Mouse (Mus musculus) gastrocnemius, postnatal 14 days (tissue): ENCODE data around the gene Myct1. TPM values are rescaled to one million over a fixed set of nuclear protein-coding genes. Genes with fewer than 3 reads are reported as not detected.

Source experiments
- DNase-seq: peaks from one replicate; pipeline ENCODE4 v3.0.0; 2021; ENCODE audit warnings: mixed read lengths
- intact Hi-C: fragments of 180-260 bp; cut with DNase I; formaldehyde crosslinking; loops from one replicate; pipeline ENCODE4 v1.15.1; 2025; ENCODE audit warnings: low total_unique reads
- total RNA-seq, 2 experiments: library from RNA; stranded (reverse); gene quantifications; 2 replicates each; pipeline ENCODE4 v1.2.3; 2021

Myct1 gene
- total RNA-seq, 2 experiments from 2014 or later, result 8.5 to 9.4 TPM

- DNase-seq, result no peak
- intact Hi-C loops, result loop anchor here (5.0 kb wide), 1 partner anchor 183 kb away; no protein-coding TSS in a partner anchor
Observed at GRCm38 (mm10) chr10:5604371-5604770, 10.8 kb downstream of the Myct1 start.

- intact Hi-C loops, result no loop called here
Observed at GRCm38 (mm10) chr10:5608874-5609273, 15.3 kb downstream of the Myct1 start.

GRCm38 (mm10) chr10:5615186-5616040 lies 21.8 kb downstream of the Myct1 start:
- DNase-seq, result no peak
- intact Hi-C loops, result no loop called here

More at GRCm38 (mm10) chr10:5608874-5609273, 15.3 kb downstream of the Myct1 start:
- no peak for DNase-seq

- intact Hi-C loops, result no loop called here
- no peak for DNase-seq
Observed at GRCm38 (mm10) chr10:5626268-5626667, 32.7 kb downstream of the Myct1 start.

DNA sequence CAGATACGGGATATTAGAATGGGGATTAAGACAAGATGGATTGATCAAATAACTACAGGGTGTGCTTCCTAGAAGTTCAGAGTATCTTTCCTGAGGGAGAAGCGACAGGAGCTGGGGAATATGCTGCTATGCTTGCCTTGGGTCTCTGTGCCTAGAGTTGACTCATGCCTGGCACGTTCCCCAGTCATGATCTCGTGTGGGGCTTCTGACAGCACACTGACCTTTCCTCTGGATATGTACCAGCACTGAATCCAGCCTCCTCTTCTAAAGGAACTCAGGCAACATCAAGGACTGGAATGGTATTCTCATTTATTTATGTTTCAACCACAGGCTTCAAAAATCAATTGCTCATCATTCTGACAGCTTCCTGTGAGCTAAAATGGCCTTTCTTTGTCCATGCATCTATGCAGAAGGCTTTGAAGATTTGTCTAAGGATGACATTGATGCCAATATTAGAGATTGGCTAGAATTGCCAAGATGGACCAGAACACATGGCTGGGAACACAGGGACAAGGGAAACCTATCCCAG lies 40.2 kb downstream of the Myct1 start:
- intact Hi-C loops, result no loop called here
- no peak for DNase-seq

GRCm38 (mm10) chr10:5634336-5634735 lies 40.8 kb downstream of the Myct1 start:
- no peak for DNase-seq

DNA sequence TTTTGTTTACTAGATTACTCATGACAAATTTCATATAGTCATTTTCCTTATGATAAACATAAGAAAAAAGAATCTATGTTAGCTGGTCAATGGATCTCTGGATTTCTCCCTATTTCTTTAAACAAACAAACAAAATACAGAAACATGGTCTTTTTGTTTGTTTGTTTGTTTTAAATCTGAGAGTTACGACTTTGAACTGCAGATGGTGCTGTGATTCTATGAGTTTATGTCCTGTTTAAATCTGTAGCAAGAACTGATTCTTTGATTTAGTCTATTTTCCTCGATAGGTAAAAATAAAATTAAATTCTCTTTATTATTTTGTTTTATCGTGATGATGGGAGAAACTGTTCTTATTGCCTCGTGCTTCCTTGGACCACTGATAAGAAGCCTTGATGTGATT lies 43.7 kb downstream of the Myct1 start:
- intact Hi-C loops, result no loop called here
- no peak for DNase-seq

More at GRCm38 (mm10) chr10:5634336-5634735, 40.8 kb downstream of the Myct1 start:
- intact Hi-C loops, result no loop called here

DNA sequence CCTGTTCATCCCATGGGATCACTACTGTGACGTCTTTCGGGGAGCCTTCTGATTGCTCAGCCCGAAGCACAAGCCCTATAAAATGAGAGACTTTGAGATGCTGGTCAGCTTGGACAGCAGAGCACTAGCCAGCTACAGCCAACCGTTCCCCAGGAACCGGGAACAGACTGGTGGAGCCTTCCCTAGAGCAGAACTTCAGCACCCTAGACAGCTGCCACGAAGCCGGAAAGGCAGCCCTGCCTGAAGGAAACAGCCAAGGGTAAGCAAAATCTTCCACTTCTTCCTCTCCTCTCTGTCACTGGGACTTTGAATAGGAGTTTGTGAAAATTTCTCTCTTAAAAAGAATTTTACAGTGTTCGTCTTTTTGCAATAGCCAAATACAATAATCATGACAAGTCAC lies 45.5 kb downstream of the Myct1 start, which contains the start of gene Vip:
Gene Vip (plus strand): TSS at position 107 of the 400 bp plus-strand sequence.
- DNase-seq, result peak; percentile 14
- intact Hi-C loops, result no loop called here

Other genes with a start within 250 kb of the Myct1 start
- 10 to 100 TPM; 45.2 to 55.3 TPM for gene Syne1, start 42.3 kb upstream of the Myct1 start, total RNA-seq
- gene Vip, start 45.4 kb downstream of the Myct1 start, total RNA-seq, result not detected
- 1 to 10 TPM; 2.1 to 2.7 TPM for gene Fbxo5, start 211.8 kb downstream of the Myct1 start, total RNA-seq
- gene Mtrf1l, start 230.1 kb downstream of the Myct1 start, total RNA-seq, result 1 to 10 TPM; 5.2 to 5.6 TPM